Mouse (Mus musculus): ENCODE results near the gene Man1a. TPM values are rescaled to one million over a fixed set of nuclear protein-coding genes. Genes with fewer than 3 reads are reported as not detected.
A peak's percentile ranks its signal among the peaks of the same experiment; 100 is the strongest.

The Man1a gene
- polyA plus RNA-seq, 1 experiment from 2014 or later: 12.6 TPM

GRCm38 (mm10) chr10:54059092-54059496 is 17.3 kb downstream of the Man1a start:
- no peaks in the 10 kb centered on the region for H3K9me3 ChIP-seq (ENCODE audit: control insufficient read depth, low read length)
- H3K27me3 ChIP-seq (replicated peaks; ENCODE audit: control insufficient read depth, insufficient read depth, low read length): no peaks in the 10 kb centered on the region
- WGBS: 38% methylated on average over 3 of the region's 3 CpGs
- H3K4me2 ChIP-seq: no peak overlapping the region
- no peak overlapping the region for H3K9ac ChIP-seq (ENCODE audit: low read depth, low read length)
- H3K27ac ChIP-seq (ENCODE audit: low read depth, low read length): no peak overlapping the region
- ATAC-seq (replicated peaks; ENCODE audit: low FRiP score) (peak; percentile 66), DNase-seq (ENCODE audit: low spot score) (no peak)
- peaks cover 4% of the 10 kb centered on the region; the same call in 1 of the 2 replicates for H3K36me3 ChIP-seq (ENCODE audit: control insufficient read depth, insufficient read depth, low read length)
- peaks cover 8% of the 10 kb centered on the region; the same call in 1 of the 2 replicates for H3K4me1 ChIP-seq (replicated peaks; ENCODE audit: control insufficient read depth, insufficient read depth, low read length)
- no peak overlapping the region for H3K4me3 ChIP-seq (ENCODE audit: low read depth, low read length)

- peak; percentile 34; the same call in 1 of the 2 replicates for ATAC-seq (replicated peaks; ENCODE audit: low FRiP score)
- no peaks in the 10 kb centered on the region for H3K9me3 ChIP-seq (ENCODE audit: control insufficient read depth, low read length)
- H3K9ac ChIP-seq (ENCODE audit: low read depth, low read length): no peak overlapping the region
- 66% methylated on average over 3 of the region's 3 CpGs for WGBS
- no peak overlapping the region for H3K27ac ChIP-seq (ENCODE audit: low read depth, low read length)
- H3K4me3 ChIP-seq (ENCODE audit: low read depth, low read length): no peak overlapping the region
- H3K4me1 ChIP-seq (replicated peaks; ENCODE audit: control insufficient read depth, insufficient read depth, low read length): peaks cover 8% of the 10 kb centered on the region; the same call in 1 of the 2 replicates
- no peak overlapping the region for H3K4me2 ChIP-seq
- peaks cover 4% of the 10 kb centered on the region; the same call in 1 of the 2 replicates for H3K36me3 ChIP-seq (ENCODE audit: control insufficient read depth, insufficient read depth, low read length)
- no peaks in the 10 kb centered on the region for H3K27me3 ChIP-seq (replicated peaks; ENCODE audit: control insufficient read depth, insufficient read depth, low read length)
- DNase-seq (ENCODE audit: low spot score): no peak
Observed at GRCm38 (mm10) chr10:54058657-54059056, 17.8 kb downstream of the Man1a start.

- Histone ChIP-seq H3K27me3 (replicated peaks; ENCODE audit: control insufficient read depth, insufficient read depth, low read length) (no peaks in the 10 kb centered on the region), H3K9me3 (ENCODE audit: control insufficient read depth, low read length) (no peaks in the 10 kb centered on the region), H3K4me3 (ENCODE audit: low read depth, low read length) (no peak overlapping the region), H3K27ac (ENCODE audit: low read depth, low read length) (no peak overlapping the region), H3K4me1 (replicated peaks; ENCODE audit: control insufficient read depth, insufficient read depth, low read length) (peaks cover 2% of the 10 kb centered on the region; the same call in 1 of the 2 replicates), H3K36me3 (ENCODE audit: control insufficient read depth, insufficient read depth, low read length) (no peaks in the 10 kb centered on the region; the same call in 1 of the 2 replicates), H3K9ac (ENCODE audit: low read depth, low read length) (no peak overlapping the region), H3K4me2 (no peak overlapping the region)
- ATAC-seq (replicated peaks; ENCODE audit: low FRiP score) (no peak), DNase-seq (ENCODE audit: low spot score) (no peak)
- WGBS: 83% methylated on average over 4 of the region's 4 CpGs
Observed at GRCm38 (mm10) chr10:54054188-54054587, 22.2 kb downstream of the Man1a start.

GRCm38 (mm10) chr10:54047885-54048284 is 28.5 kb downstream of the Man1a start:
- no peak overlapping the region for H3K4me3 ChIP-seq (ENCODE audit: low read depth, low read length)
- WGBS: 87% methylated on average over 4 of the region's 4 CpGs
- no peaks in the 10 kb centered on the region for H3K27me3 ChIP-seq (replicated peaks; ENCODE audit: control insufficient read depth, insufficient read depth, low read length)
- H3K4me2 ChIP-seq: no peak overlapping the region
- H3K9ac ChIP-seq (ENCODE audit: low read depth, low read length): no peak overlapping the region
- DNase-seq (ENCODE audit: low spot score) (no peak), ATAC-seq (replicated peaks; ENCODE audit: low FRiP score) (no peak)
- H3K36me3 ChIP-seq (ENCODE audit: control insufficient read depth, insufficient read depth, low read length): no peaks in the 10 kb centered on the region; the same call in 1 of the 2 replicates
- H3K27ac ChIP-seq (ENCODE audit: low read depth, low read length): no peak overlapping the region
- no peaks in the 10 kb centered on the region for H3K9me3 ChIP-seq (ENCODE audit: control insufficient read depth, low read length)
- peaks cover 5% of the 10 kb centered on the region; the same call in 1 of the 2 replicates for H3K4me1 ChIP-seq (replicated peaks; ENCODE audit: control insufficient read depth, insufficient read depth, low read length)

GRCm38 (mm10) chr10:54043358-54043757 is 33.1 kb downstream of the Man1a start:
- DNase-seq (ENCODE audit: low spot score) (no peak), ATAC-seq (replicated peaks; ENCODE audit: low FRiP score) (peak; percentile 66)
- H3K36me3 ChIP-seq (ENCODE audit: control insufficient read depth, insufficient read depth, low read length): no peaks in the 10 kb centered on the region
- 48% methylated on average over 3 of the region's 3 CpGs for WGBS
- no peak overlapping the region for H3K4me3 ChIP-seq (ENCODE audit: low read depth, low read length)
- H3K4me1 ChIP-seq (replicated peaks; ENCODE audit: control insufficient read depth, insufficient read depth, low read length): peaks cover 40% of the 10 kb centered on the region
- H3K27ac ChIP-seq (ENCODE audit: low read depth, low read length): no peak overlapping the region
- no peaks in the 10 kb centered on the region for H3K27me3 ChIP-seq (replicated peaks; ENCODE audit: control insufficient read depth, insufficient read depth, low read length)
- no peaks in the 10 kb centered on the region for H3K9me3 ChIP-seq (ENCODE audit: control insufficient read depth, low read length)
- H3K9ac ChIP-seq (ENCODE audit: low read depth, low read length): no peak overlapping the region
- H3K4me2 ChIP-seq: 0 out of 2 replicates have a peak overlapping the region, but pooled peaks have one; percentile 8

- Histone ChIP-seq H3K4me2 (peak overlapping the region; percentile 36), H3K27ac (ENCODE audit: low read depth, low read length) (peak overlapping the region; percentile 66), H3K4me1 (replicated peaks; ENCODE audit: control insufficient read depth, insufficient read depth, low read length) (peaks cover 48% of the 10 kb centered on the region), H3K4me3 (ENCODE audit: low read depth, low read length) (no peak overlapping the region), H3K27me3 (replicated peaks; ENCODE audit: control insufficient read depth, insufficient read depth, low read length) (no peaks in the 10 kb centered on the region), H3K36me3 (ENCODE audit: control insufficient read depth, insufficient read depth, low read length) (no peaks in the 10 kb centered on the region), H3K9ac (ENCODE audit: low read depth, low read length) (no peak overlapping the region), H3K9me3 (ENCODE audit: control insufficient read depth, low read length) (no peaks in the 10 kb centered on the region)
- no peak for DNase-seq (ENCODE audit: low spot score)
- 65% methylated on average over 7 of the region's 7 CpGs for WGBS
- peak; percentile 79 for ATAC-seq (replicated peaks; ENCODE audit: low FRiP score)
Observed at GRCm38 (mm10) chr10:54042212-54042840, 34.1 kb downstream of the Man1a start.

- DNase-seq (ENCODE audit: low spot score) (no peak), ATAC-seq (replicated peaks; ENCODE audit: low FRiP score) (peak; percentile 59)
- Histone ChIP-seq H3K27me3 (replicated peaks; ENCODE audit: control insufficient read depth, insufficient read depth, low read length) (no peaks in the 10 kb centered on the region), H3K4me3 (ENCODE audit: low read depth, low read length) (no peak overlapping the region), H3K4me2 (peak overlapping the region; percentile 37), H3K4me1 (replicated peaks; ENCODE audit: control insufficient read depth, insufficient read depth, low read length) (peaks cover 55% of the 10 kb centered on the region), H3K27ac (ENCODE audit: low read depth, low read length) (peak overlapping the region; percentile 75), H3K9ac (ENCODE audit: low read depth, low read length) (peak overlapping the region; percentile 4; the same call in 1 of the 2 replicates), H3K9me3 (ENCODE audit: control insufficient read depth, low read length) (no peaks in the 10 kb centered on the region), H3K36me3 (ENCODE audit: control insufficient read depth, insufficient read depth, low read length) (no peaks in the 10 kb centered on the region)
- 34% methylated on average over 11 of the region's 11 CpGs for WGBS
Observed at GRCm38 (mm10) chr10:54040261-54041165, 35.9 kb downstream of the Man1a start.

- 79% methylated on average over 4 of the region's 4 CpGs for WGBS
- H3K27ac ChIP-seq (ENCODE audit: low read depth, low read length): peak overlapping the region; percentile 75
- no peak overlapping the region for H3K4me3 ChIP-seq (ENCODE audit: low read depth, low read length)
- H3K4me2 ChIP-seq: peak overlapping the region; percentile 37; the same call in 1 of the 2 replicates
- peak overlapping the region; percentile 4; the same call in 1 of the 2 replicates for H3K9ac ChIP-seq (ENCODE audit: low read depth, low read length)
- H3K27me3 ChIP-seq (replicated peaks; ENCODE audit: control insufficient read depth, insufficient read depth, low read length): no peaks in the 10 kb centered on the region
- DNase-seq (ENCODE audit: low spot score) (no peak), ATAC-seq (replicated peaks; ENCODE audit: low FRiP score) (no peak)
- H3K9me3 ChIP-seq (ENCODE audit: control insufficient read depth, low read length): no peaks in the 10 kb centered on the region
- H3K4me1 ChIP-seq (replicated peaks; ENCODE audit: control insufficient read depth, insufficient read depth, low read length): peaks cover 56% of the 10 kb centered on the region
- no peaks in the 10 kb centered on the region for H3K36me3 ChIP-seq (ENCODE audit: control insufficient read depth, insufficient read depth, low read length)
Observed at GRCm38 (mm10) chr10:54039754-54040153, 36.7 kb downstream of the Man1a start.

Data from liver, embryonic 11.5 days (tissue).